Mouse (Mus musculus): ENCODE measurements around the gene Med13l.
A peak's percentile ranks its signal among the peaks of the same experiment; 100 is the strongest.

GRCm38 (mm10) chr5:118589186-118589892 is 28.9 kb downstream of the Med13l start:
- TF ChIP-seq ZKSCAN1 (IDR thresholded peaks at IDR 0.05; ENCODE audit: borderline replicate concordance, low read depth, low read length) (no peak), CTCF (conservative IDR thresholded peaks at IDR 0.05 in 1 of 2, IDR thresholded peaks at IDR 0.05 in 1 of 2; ENCODE audit: low read depth in 2 of 2, low read length in 2 of 2) (no peak), POLR2A (IDR thresholded peaks at IDR 0.05; ENCODE audit: low read depth, low read length) (no peak), CHD1 (IDR thresholded peaks at IDR 0.05; ENCODE audit: low read depth, low read length) (no peak), KAT2A (IDR thresholded peaks at IDR 0.05; ENCODE audit: insufficient replicate concordance, low read length) (no peak), MAX (IDR thresholded peaks at IDR 0.05; ENCODE audit: low read length) (no peak), MEF2A (IDR thresholded peaks at IDR 0.05; ENCODE audit: borderline replicate concordance, low read depth, low read length) (no peak), CHD2 (IDR thresholded peaks at IDR 0.05; ENCODE audit: low read length) (peak; percentile 40; the same call in 1 of the 2 replicates), BHLHE40 (IDR thresholded peaks at IDR 0.05; ENCODE audit: low read depth, low read length) (no peak), RAD21 (IDR thresholded peaks at IDR 0.05; ENCODE audit: low read depth, low read length) (no peak), EP300 (IDR thresholded peaks at IDR 0.05; ENCODE audit: low read length) (no peak)
